Mouse (Mus musculus): Measurements from ENCODE around the gene Dpep3.
"Not testable (repeated sequence)": the region's sequence is repeated elsewhere in the genome, so short reads cannot be mapped to it uniquely, and the experiment has no call there.

Gene Dpep3

GRCm38 (mm10) chr8:105979325-105979724, at the start of gene Dpep3:
Gene Dpep3 (minus strand): TSS chr8:105979429.
- no peak for DNase-seq

DNA sequence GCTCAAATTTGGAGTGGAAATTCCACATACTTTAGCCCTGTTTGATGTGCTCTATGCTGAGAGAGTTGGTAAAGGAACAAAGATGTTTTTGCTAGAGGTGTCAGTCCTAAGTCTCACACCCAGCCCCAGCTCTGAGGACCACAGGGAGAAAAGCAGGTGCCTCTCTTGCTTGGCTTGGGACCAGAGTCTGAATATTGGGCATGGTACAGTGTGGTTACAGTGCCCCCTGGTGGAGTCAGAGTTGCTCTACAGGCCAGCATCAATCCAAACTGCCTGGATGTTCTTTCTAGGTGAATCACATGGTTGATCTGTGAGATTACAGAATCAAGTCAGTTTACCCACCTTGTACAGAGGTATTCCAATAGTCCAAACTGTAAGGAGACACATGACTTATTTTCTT, 43.3 kb upstream of the Dpep3 start:
- DNase-seq: peak; percentile 87

DNA sequence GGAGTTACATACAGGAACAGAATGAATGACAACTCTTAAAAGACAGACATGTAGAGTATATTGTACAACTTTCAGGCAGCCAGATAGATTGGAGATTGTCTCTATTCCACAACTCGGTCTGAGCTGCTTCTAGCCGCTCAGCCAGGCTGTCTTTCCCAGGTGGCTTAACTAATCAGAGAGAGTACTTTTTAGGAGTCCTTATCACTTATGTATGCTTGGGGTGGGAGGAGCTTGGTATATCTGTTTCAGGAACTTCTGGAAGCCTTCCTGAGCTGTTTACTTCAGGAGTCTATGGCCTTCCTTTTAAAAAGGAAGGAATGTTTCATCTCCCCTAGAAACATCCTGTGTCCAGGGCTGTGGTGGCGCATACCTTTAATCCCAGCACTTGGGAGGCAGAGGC, 38.8 kb upstream of the Dpep3 start:
- no peak for DNase-seq

- DNase-seq: no peak
Observed at GRCm38 (mm10) chr8:106017130-106017529, 37.9 kb upstream of the Dpep3 start.

DNA sequence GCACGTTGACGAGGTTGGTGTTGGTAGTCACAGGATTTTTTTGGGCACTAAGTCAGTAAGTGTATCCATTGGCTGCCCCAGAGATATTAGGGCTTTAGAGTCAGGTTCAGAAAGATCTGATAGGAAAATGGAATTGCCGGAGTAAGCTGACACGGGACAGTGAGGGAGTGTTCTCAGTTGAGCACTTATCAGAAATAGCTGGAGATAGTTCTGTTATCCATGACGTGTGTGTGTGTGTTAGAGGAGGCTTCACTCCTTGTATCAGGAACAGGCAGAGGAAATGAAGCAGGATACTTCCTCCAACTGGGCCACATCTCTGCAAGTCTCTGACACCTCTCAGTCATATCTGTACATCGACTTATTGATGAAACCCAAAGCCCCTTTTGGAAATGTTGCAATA, 37.1 kb upstream of the Dpep3 start:
- DNase-seq: no peak

DNA sequence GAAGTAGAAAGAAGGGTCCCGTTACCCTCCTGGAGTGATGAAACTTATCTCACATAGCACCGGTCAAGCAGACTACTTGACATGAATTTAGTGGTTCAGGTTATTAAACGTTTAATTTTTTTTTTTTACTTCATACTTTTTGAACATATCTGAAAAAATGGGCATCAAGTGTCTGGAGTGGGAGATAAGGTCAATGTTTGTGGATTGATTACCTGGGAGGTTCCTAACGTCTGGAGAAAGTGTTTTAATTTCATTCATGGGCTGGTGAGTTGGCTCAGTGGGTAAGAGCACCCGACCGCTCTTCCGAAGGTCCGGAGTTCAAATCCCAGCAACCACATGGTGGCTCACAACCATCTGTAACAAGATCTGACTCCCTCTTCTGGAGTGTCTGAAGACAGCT, 33.0 kb upstream of the Dpep3 start:
- DNase-seq: not testable (repeated sequence)

- DNase-seq: no peak
Observed at GRCm38 (mm10) chr8:106011643-106011986, 32.4 kb upstream of the Dpep3 start, which contains the start of gene Ddx28. Gene Ddx28 (minus strand): TSS chr8:106011882.

DNA sequence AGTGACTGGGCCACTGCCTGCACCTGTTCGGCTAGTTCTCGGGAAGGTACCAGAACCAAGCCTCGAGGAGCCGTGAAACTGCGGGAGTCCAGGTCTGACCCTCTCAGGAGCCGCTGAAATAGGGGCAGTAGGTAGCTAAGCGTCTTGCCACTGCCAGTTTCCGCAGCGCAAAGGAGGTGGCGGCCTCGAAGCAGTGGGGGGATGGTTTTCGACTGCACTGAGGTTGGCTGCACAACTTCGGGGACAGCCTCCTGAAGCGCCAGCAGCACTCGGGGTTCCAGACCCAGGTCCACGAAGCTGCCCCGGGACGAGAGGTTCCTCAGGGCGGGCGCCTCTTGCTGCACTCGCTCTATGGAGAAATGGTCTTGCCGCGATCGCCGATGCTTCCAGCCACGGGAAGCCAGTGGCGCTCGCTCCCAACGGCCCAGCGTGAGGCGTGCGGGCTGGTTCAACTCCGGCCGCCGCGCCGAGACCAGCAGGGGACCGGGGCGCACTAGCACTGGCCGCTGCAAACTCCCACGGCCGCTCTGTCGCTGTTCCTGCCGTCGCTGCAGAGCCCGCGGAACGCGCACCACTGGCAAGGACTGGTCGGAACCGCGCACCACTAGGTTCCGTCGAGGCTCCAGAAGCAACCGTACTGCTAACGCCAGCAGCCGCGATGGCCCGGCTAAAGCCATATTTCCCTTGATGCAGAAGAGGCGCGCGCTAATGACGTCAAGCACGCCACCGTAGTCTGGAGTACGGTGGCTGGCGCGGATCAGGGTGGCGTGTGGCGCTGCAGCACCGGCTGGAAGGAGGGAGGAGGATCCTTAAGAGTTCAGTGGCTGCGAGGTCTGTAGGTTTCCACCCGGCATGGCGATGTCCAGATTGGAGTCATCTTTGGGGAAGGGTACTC, 31.8 kb upstream of the Dpep3 start:
- peak; percentile 95 for DNase-seq

DNA sequence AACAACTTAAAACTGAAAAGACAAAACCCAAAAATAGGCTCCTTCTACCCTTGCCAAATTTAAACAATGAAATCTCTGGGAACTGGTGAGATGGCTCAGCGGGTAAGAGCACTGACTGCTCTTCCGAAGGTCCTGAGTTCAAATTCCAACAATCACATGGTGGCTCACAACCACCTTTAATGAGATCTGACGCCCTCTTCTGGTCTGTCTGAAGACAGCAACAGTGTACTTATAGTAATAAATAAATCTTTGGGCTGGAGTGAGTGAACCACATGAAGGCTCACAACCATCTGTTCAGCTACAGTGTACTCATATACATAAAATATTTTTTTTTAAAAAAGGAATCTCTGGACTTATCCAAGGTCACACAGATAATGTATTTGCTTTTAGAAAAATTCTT, 28.7 kb upstream of the Dpep3 start:
- DNase-seq: not testable (repeated sequence)

DNA sequence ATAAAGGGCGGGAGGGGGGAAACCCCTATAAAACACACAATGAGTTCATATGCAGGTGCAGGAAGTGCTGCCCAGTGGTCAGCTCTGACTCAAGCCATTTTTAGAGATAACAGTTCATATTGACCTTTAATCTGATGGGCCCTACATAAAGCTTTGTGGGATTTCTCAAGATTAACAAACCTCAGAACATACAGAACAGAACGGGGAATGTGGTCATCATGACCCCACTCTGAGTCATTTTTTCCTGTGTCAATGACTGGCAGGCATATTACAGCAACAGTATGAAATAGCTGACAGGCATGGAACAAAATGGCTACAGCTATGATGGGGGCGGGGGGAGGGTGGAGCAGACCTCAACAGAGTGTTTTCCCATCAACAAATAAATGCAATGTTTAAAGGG, 27.9 kb upstream of the Dpep3 start:
- DNase-seq: peak; percentile 52

GRCm38 (mm10) chr8:106006413-106006812, 27.2 kb upstream of the Dpep3 start:
- DNase-seq: no peak

DNA sequence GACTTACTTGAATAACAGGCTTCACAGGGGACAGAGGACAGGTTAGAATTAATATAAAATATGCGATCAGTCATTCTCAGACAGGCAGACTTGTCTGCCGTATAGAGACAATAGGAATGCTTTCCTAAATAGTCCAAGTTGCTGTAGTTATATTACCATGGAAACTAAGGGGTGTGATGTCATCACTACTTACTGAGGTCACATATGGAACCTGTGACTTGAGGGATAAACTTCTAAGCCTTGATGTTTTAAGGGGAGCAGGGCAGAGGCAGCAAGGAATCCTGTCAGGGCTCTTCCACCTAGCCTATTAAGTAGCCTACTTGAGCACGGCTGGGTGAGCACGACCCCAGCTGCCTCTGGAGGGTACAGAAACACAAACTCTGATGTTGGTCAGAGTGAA, 26.6 kb upstream of the Dpep3 start, which contains the start of gene Dpep2nb:
Gene Dpep2nb, minus strand, starts transcription at position 101 of the 400 bp plus-strand sequence.
- DNase-seq: no peak

DNA sequence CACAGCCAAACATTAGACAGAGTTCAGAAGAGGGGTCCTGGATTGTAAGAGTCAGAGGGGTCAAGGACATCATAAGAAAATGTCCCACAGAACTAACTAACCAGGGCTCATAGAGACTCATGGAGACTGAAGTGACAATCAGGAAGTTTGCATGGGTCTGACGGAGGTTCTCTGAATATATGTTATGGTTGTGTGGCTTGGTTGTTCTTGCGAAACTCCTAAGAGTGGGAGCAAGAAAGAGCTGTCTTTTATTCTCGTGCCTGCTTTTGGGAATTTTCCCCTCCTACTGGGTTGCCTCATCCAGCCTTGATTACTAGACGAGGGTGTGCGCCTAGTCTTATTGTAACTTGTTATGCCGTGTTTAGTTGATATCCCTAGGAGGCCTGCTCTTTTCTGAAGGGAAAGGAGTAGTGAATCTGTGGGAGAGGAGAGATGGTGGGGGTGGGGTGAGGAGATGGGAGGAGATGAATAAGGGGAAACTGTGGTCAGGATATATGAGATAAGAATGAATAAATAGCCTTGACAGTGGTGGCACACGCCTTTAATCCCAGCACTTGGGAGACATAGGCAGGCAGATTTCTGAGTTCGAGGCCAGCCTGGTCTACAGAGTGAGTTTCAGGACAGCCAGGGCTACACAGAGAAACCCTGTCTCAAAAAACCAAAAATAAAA, 25.4 kb upstream of the Dpep3 start:
- no peak for DNase-seq

DNA sequence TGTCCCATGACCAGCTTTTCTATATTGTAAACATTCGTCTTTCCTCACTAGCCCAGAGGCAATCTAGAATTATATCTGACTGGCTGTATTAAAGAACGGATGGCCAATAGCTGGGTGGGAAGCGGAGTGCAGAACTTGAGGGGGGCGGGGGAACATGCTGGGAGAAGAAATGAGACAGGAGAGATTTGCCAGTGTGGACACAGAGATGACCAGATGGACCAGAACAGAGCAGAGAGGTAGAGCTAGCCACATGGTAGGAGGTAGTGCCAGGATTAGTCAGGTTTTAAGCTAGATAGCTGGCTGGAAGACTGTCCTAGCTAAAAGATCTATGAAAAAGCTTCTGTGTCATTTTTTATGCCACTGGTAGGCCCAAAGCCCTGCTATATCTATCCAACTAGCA, 22.7 kb upstream of the Dpep3 start:
- no peak for DNase-seq

DNA sequence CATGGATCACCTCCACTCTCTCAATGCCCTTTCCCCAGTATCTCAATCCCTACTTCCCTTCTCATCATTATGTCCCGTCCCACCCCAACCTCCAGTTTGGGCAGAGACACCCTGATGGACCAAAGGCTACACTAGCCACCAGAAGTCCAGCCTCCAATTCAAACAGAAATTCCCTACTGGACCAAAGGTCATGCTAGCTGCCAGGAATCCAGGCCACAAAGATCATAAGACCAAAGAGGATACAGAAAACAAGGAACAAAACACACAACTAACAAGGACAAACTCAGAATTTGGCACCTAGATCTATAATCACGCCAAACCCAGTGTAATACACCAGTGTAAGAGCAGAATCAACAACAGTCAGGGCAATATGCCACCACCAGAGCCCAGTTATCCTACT, 19.7 kb upstream of the Dpep3 start:
- no peak for DNase-seq

DNA sequence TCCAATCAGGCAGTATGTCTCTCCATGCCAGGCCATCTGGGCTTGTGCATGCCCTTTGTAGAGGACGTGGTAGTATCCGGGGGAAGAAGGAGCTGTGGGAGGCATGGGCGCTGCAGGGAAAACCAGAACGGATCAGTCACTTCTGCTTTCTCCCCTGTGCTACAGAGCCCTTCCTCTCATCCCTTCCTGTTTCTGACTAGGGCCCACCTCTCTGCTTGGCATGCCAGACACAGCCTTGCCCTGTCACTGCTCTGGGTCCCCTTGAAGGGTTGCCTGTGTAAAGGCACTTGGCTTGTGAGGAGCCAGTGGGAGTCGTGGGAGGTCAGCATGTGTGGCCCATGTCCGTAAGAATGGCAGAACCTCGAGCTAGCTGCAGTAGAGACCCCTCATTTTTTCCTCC, 17.1 kb upstream of the Dpep3 start:
- DNase-seq: peak; percentile 38

GRCm38 (mm10) chr8:105993226-105993625, 14.0 kb upstream of the Dpep3 start:
- DNase-seq: no peak

DNA sequence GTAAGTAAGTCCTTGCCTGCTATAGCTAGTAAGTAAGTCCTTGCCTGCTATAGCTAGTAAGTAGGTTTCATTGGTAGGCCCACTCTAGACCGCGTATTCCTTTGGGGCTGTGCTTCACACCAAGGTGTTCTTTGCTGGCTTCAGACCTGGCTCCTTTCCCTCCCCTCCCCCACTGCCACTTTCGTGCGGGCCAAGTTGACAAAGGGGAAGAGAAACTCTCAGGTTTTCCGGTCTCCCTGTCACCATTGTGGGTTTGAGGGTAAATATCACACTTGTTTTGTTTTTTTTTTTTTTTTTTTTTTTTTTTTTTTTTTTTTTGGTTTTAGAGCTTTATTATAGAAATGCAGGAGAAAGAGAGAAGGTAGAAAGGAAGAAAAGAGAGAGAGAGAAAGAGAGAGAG, 13.3 kb upstream of the Dpep3 start:
- DNase-seq: peak; percentile 69

GRCm38 (mm10) chr8:105991546-105991945, 12.3 kb upstream of the Dpep3 start:
- peak; percentile 64 for DNase-seq

DNA sequence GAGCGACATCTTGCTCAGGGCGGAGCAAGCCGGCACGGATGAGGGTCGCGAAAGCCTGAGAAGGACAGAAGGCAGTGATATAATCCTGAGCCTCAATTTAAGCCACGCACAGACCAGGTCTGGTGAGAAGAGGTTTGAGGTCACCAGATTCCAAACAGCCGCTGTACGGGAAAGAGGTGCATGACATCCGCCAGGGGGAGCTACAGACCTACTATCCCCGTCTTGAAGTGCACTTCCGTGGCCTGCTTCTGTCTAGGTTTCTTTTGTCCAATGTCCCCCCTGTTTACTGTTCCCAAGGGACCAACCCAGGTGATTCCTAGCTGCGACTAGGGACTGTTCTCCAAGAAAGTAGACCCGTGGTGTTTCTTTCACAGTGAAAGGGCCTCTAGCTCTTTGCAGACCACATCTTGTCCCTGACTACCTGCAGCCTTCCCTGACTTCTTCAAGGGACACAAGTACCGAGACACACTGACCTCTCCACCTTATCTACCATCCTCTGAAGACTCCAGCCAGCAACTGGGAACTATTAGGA, 11.7 kb upstream of the Dpep3 start, which contains the start of gene Dus2:
Gene Dus2, plus strand, starts transcription at position 482 of the 532 bp plus-strand sequence.
- DNase-seq: peak; percentile 89

GRCm38 (mm10) chr8:105988546-105988945, 9.3 kb upstream of the Dpep3 start:
- DNase-seq: no peak

DNA sequence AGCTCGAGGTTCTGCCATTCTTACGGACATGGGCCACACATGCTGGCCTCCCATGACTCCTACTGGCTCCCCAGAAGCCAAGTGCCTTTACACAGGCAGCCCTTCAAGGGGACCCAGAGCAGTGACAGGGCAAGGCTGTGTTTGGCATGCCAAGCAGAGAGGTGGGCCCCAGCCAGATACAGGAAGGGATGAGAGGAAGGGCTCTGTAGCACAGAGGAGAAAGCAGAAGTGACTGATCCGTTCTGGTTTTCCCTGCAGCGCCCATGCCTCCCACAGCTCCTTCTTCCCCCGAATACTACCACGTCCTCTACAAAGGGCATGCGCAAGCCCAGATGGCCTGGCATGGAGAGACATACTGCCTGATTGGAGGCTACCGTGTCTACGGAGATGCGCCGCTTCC, 4.2 kb upstream of the Dpep3 start:
- not testable (repeated sequence) for DNase-seq

- DNase-seq: no peak
Observed at GRCm38 (mm10) chr8:105981146-105981545, 1.9 kb upstream of the Dpep3 start.

GRCm38 (mm10) chr8:105975363-105975762, 3.9 kb downstream of the Dpep3 start:
- DNase-seq: no peak

Measured in lung, postnatal 36 days (tissue).